Mouse (Mus musculus) spleen, adult 2 months (tissue): ENCODE measurements around the gene Ppef2.

Experiments used
- CTCF ChIP-seq: fragments of 200-500 bp; IDR thresholded peaks from 2 replicates; pipeline ENCODE4 v1.5.1; 2011; ENCODE audit warnings: mild to moderate bottlenecking, inconsistent platforms; ENCODE audit not compliant: insufficient read depth, insufficient read length, insufficient replicate concordance; ENCODE audit errors: extremely low read depth
- POLR2A ChIP-seq: fragments of 200-500 bp; IDR thresholded peaks from 2 replicates; pipeline ENCODE4 v1.6.1; 2011; ENCODE audit warnings: low read depth, low read length, inconsistent platforms

DNA sequence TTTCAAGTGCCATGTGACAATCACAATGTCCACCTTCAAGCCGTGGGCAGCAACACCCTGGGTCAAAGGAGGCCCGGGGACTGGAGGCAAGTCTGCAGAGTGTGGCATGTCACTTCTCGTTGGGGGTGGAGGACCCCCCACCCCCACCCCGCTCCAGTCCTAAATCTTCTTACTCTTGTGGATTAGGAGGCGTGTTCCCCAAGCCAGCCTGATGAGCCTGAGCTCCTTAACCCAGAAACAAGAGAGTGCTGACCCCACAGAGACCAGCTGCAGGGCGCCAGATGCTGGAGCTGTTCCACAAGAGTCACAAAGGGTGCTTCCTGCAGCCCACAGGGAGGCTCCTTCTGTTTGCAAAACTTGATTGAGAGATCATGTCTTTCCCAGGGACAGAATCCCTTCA lies at the start of gene Ppef2:
- no peak for TF ChIP-seq CTCF
- TF ChIP-seq POLR2A = no peak
